Mouse (Mus musculus): ENCODE measurements at regions not wholly inside any gene's neighbourhood (a gene's known extent, or its start where the extent isn't known, plus 50 kb on each side); places are given as distances from the start of the nearest gene placed in this dataset.

- H3K9ac ChIP-seq (replicated peaks; ENCODE audit: low read depth, low read length) = no peak overlapping the region
- no peaks in the 10 kb centered on the region for H3K27me3 ChIP-seq (ENCODE audit: control insufficient read depth, insufficient read depth, low read length)
- H3K9me3 ChIP-seq (replicated peaks; ENCODE audit: control insufficient read depth, low read length) = no peaks in the 10 kb centered on the region
- H3K27ac ChIP-seq (ENCODE audit: low read depth) = peak overlapping the region; percentile 7; the same call in 1 of the 2 replicates
- 29% methylated on average over 2 of the region's 2 CpGs for WGBS
- H3K4me2 ChIP-seq (ENCODE audit: low read depth, low read length) = no peak overlapping the region
- no peaks in the 10 kb centered on the region for H3K36me3 ChIP-seq (replicated peaks; ENCODE audit: control insufficient read depth, insufficient read depth, low read length)
- ATAC-seq (ENCODE audit: insufficient read depth, low read depth) (0 out of 2 replicates have a peak, but pooled peaks have one; percentile 30), DNase-seq (ENCODE audit: low spot score) (no peak)
- H3K4me1 ChIP-seq (ENCODE audit: control insufficient read depth, insufficient read depth) = peaks cover 12% of the 10 kb centered on the region
- TF ChIP-seq EP300 (IDR thresholded peaks at IDR 0.05; ENCODE audit: low read depth) (no peak), CTCF (IDR thresholded peaks at IDR 0.05; ENCODE audit: low read depth) (no peak)
- H3K4me3 ChIP-seq (ENCODE audit: low read depth, low read length) = no peak overlapping the region
These were observed 194.4 kb downstream of the Ets1 start for GRCm38 (mm10) chr9:32830268-32830891.

GRCm38 (mm10) chr9:32833373-32833772 lies 197.4 kb downstream of the Ets1 start:
- 0 out of 2 replicates have a peak overlapping the region, but pooled peaks have one; percentile 9 for H3K27ac ChIP-seq (ENCODE audit: low read depth)
- 79% methylated on average over 8 of the region's 8 CpGs for WGBS
- no peak overlapping the region for H3K9ac ChIP-seq (replicated peaks; ENCODE audit: low read depth, low read length)
- no peak for TF ChIP-seq EP300 (IDR thresholded peaks at IDR 0.05; ENCODE audit: low read depth)
- no peak overlapping the region for H3K4me2 ChIP-seq (ENCODE audit: low read depth, low read length)
- H3K36me3 ChIP-seq (replicated peaks; ENCODE audit: control insufficient read depth, insufficient read depth, low read length) = no peaks in the 10 kb centered on the region
- H3K9me3 ChIP-seq (replicated peaks; ENCODE audit: control insufficient read depth, low read length) = no peaks in the 10 kb centered on the region
- no peak overlapping the region for H3K4me3 ChIP-seq (ENCODE audit: low read depth, low read length)
- DNase-seq (ENCODE audit: low spot score) = no peak
- H3K27me3 ChIP-seq (ENCODE audit: control insufficient read depth, insufficient read depth, low read length) = no peaks in the 10 kb centered on the region
- no peak; the same call in 1 of the 2 replicates for ATAC-seq (ENCODE audit: insufficient read depth, low read depth)
- H3K4me1 ChIP-seq (ENCODE audit: control insufficient read depth, insufficient read depth) = peaks cover 17% of the 10 kb centered on the region

GRCm38 (mm10) chr9:32834751-32835625 lies 199.0 kb downstream of the Ets1 start:
- peaks cover 17% of the 10 kb centered on the region for H3K4me1 ChIP-seq (ENCODE audit: control insufficient read depth, insufficient read depth)
- 0 out of 2 replicates have a peak overlapping the region, but pooled peaks have one; percentile 19 for H3K4me2 ChIP-seq (ENCODE audit: low read depth, low read length)
- WGBS = 41% methylated on average over 13 of the region's 13 CpGs
- no peak overlapping the region for H3K9ac ChIP-seq (replicated peaks; ENCODE audit: low read depth, low read length)
- peak overlapping the region; percentile 14; the same call in 1 of the 2 replicates for H3K27ac ChIP-seq (ENCODE audit: low read depth)
- no peaks in the 10 kb centered on the region for H3K36me3 ChIP-seq (replicated peaks; ENCODE audit: control insufficient read depth, insufficient read depth, low read length)
- ATAC-seq (ENCODE audit: insufficient read depth, low read depth) (peak; percentile 14; the same call in 1 of the 2 replicates), DNase-seq (ENCODE audit: low spot score) (no peak)
- TF ChIP-seq CTCF (IDR thresholded peaks at IDR 0.05; ENCODE audit: low read depth) (no peak), EP300 (IDR thresholded peaks at IDR 0.05; ENCODE audit: low read depth) (no peak)
- H3K27me3 ChIP-seq (ENCODE audit: control insufficient read depth, insufficient read depth, low read length) = no peaks in the 10 kb centered on the region
- H3K9me3 ChIP-seq (replicated peaks; ENCODE audit: control insufficient read depth, low read length) = no peaks in the 10 kb centered on the region
- H3K4me3 ChIP-seq (ENCODE audit: low read depth, low read length) = no peak overlapping the region

- no peak for TF ChIP-seq EP300 (IDR thresholded peaks at IDR 0.05; ENCODE audit: low read depth)
- TF ChIP-seq CTCF (IDR thresholded peaks at IDR 0.05; ENCODE audit: low read depth) = no peak
- Histone ChIP-seq H3K4me1 (ENCODE audit: control insufficient read depth, insufficient read depth) (peaks cover 13% of the 10 kb centered on the region), H3K36me3 (replicated peaks; ENCODE audit: control insufficient read depth, insufficient read depth, low read length) (no peaks in the 10 kb centered on the region), H3K9ac (replicated peaks; ENCODE audit: low read depth, low read length) (no peak overlapping the region), H3K4me2 (ENCODE audit: low read depth, low read length) (0 out of 2 replicates have a peak overlapping the region, but pooled peaks have one; percentile 19), H3K27me3 (ENCODE audit: control insufficient read depth, insufficient read depth, low read length) (no peaks in the 10 kb centered on the region), H3K27ac (ENCODE audit: low read depth) (peak overlapping the region; percentile 14; the same call in 1 of the 2 replicates), H3K4me3 (ENCODE audit: low read depth, low read length) (no peak overlapping the region), H3K9me3 (replicated peaks; ENCODE audit: control insufficient read depth, low read length) (no peaks in the 10 kb centered on the region)
- WGBS = 17% methylated on average over 4 of the region's 4 CpGs
- no peak for DNase-seq (ENCODE audit: low spot score)
- ATAC-seq (ENCODE audit: insufficient read depth, low read depth) = peak; percentile 57; the same call in 1 of the 2 replicates
These were observed 199.6 kb downstream of the Ets1 start for GRCm38 (mm10) chr9:32835626-32835971.

GRCm38 (mm10) chr9:32836371-32836770 lies 200.3 kb downstream of the Ets1 start:
- no peak for TF ChIP-seq EP300 (IDR thresholded peaks at IDR 0.05; ENCODE audit: low read depth)
- TF ChIP-seq CTCF (IDR thresholded peaks at IDR 0.05; ENCODE audit: low read depth) = no peak
- Histone ChIP-seq H3K27ac (ENCODE audit: low read depth) (peak overlapping the region; percentile 8; the same call in 1 of the 2 replicates), H3K4me2 (ENCODE audit: low read depth, low read length) (no peak overlapping the region), H3K4me1 (ENCODE audit: control insufficient read depth, insufficient read depth) (peaks cover 12% of the 10 kb centered on the region), H3K36me3 (replicated peaks; ENCODE audit: control insufficient read depth, insufficient read depth, low read length) (no peaks in the 10 kb centered on the region), H3K9me3 (replicated peaks; ENCODE audit: control insufficient read depth, low read length) (no peaks in the 10 kb centered on the region), H3K27me3 (ENCODE audit: control insufficient read depth, insufficient read depth, low read length) (no peaks in the 10 kb centered on the region), H3K9ac (replicated peaks; ENCODE audit: low read depth, low read length) (no peak overlapping the region), H3K4me3 (ENCODE audit: low read depth, low read length) (no peak overlapping the region)
- DNase-seq (ENCODE audit: low spot score) (no peak), ATAC-seq (ENCODE audit: insufficient read depth, low read depth) (no peak)
- 64% methylated on average over 5 of the region's 5 CpGs for WGBS
